Mouse (Mus musculus): ENCODE data around the gene Nme7. TPM values are rescaled to one million over a fixed set of nuclear protein-coding genes. Genes with fewer than 3 reads are reported as not detected.

Gene Nme7
- 1.1 and 2.9 TPM in 2 replicates for polyA plus RNA-seq (2012; ENCODE audit: low replicate concordance)

GRCm38 (mm10) chr1:164303821-164304220 is at the start of gene Nme7:
Gene Nme7 (plus strand): TSS chr1:164304121.

DNA sequence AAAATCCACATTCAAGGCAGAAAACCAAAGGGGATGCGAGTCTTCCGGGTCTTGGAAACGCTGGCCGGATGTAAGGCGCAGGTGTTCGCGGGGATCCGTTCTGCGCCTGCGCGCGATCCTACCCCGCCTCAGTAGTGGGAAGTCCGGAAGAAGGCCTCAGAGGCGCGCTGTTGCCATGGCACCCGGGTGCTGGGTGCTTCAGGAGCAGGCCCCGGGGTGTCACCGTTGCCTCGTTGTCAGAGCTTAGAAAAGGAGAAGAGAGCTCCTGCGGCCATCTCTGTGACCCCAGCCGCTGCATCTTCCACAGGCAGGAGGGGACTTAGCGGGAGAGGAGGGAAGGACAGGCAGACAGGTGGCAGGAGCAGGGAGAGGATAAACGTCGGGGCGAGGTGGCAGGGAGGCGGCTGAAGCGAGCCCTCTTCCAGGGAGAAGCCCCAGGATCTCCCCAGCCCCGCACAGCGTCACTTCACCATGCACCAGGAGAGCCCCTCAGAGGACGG is 28.4 kb upstream of the Nme7 start, which contains the start of gene Ccdc181:
Gene Ccdc181 (plus strand): TSS at position 131 of the 500 bp plus-strand sequence.

DNA sequence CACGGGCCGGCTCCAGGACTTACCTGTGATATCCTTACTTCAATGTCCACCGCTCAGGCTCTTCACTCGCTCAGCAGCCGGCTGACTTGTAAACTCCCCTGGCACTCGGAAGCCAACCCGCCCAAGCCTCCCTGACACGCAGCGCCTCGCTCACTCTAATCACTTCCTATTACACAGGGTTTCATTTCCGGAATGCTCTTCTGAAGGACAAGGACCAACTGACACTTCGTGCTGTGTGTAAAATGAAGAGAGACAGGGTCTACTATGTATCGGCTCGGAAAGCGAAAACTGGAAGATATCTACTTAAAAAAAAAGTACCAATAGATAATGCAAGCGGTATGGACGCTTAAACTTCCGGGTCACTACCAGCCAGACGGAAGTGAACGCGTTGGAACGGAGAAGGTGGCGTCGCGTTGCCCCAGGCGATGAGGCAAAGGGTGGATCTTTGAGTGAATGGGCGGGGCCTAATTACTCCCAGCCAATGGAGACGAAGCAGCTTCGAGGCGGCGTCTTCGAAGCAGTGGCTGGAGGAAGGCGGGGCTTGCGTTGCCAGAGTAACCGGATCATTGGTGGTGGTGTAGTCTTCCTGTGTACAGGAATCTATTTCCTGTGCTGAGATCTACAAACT is 3.3 kb downstream of the Nme7 start, which contains the start of gene Blzf1:
Gene Blzf1 (minus strand): TSS at position 366 of the 628 bp plus-strand sequence.

DNA sequence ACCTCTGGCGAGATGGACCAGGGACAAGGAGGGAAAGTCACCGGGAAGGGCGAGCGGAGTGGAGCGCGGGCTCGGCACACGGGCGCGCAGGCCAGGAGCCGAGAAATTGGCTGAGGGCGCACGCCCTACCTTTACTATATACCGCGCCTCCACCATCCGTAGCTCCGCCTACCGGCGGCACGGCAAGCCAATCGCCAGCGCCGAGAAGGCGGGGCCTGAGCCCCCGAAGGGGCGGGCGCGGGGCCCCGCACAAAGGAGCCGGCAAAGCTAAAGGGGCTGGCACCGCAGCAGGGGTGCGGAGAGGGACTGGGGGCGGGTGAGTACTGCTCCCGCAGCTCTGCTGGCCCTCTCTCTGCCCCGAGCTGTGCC is 154.3 kb downstream of the Nme7 start, which contains the start of gene Atp1b1:
Gene Atp1b1 (minus strand): TSS at position 111 of the 369 bp plus-strand sequence.

Other genes with a start within 250 kb of the Nme7 start
- gene Sell, start 242.1 kb upstream of the Nme7 start, polyA plus RNA-seq (2012; ENCODE audit: low replicate concordance), result 5.5 and 17.7 TPM in 2 replicates
- 0.12 and 2.5 TPM in 2 replicates for gene Selp, start 188.9 kb upstream of the Nme7 start, polyA plus RNA-seq (2012; ENCODE audit: low replicate concordance)
- 0.03 and 0.10 TPM in 2 replicates for gene F5, start 152.3 kb upstream of the Nme7 start, polyA plus RNA-seq (2012; ENCODE audit: low replicate concordance)
- gene Slc19a2, start 55.1 kb upstream of the Nme7 start, polyA plus RNA-seq (2012; ENCODE audit: low replicate concordance), result 39.1 and 47.4 TPM in 2 replicates
- 0.89 and 1.7 TPM in 2 replicates for gene Ccdc181, start 28.5 kb upstream of the Nme7 start, polyA plus RNA-seq (2012; ENCODE audit: low replicate concordance)
- 0.51 and 0.64 TPM in 2 replicates for gene Blzf1, start 3.4 kb downstream of the Nme7 start, polyA plus RNA-seq (2012; ENCODE audit: low replicate concordance)
- 5.5 and 8.5 TPM in 2 replicates for gene Atp1b1, start 154.2 kb downstream of the Nme7 start, polyA plus RNA-seq (2012; ENCODE audit: low replicate concordance)

All from leukemia stem cell, adult 10-12 weeks (primary cell).